Mouse (Mus musculus) liver, adult 2 months (tissue): ENCODE measurements around the gene Arhgap44. TPM values are rescaled to one million over a fixed set of nuclear protein-coding genes. Genes with fewer than 3 reads are reported as not detected.
A peak's percentile ranks its signal among the peaks of the same experiment; 100 is the strongest.

Source experiments
- DNase-seq: peaks from one replicate; pipeline ENCODE4 v3.0.0-alpha.2; 2011; ENCODE audit warnings: low read depth, low spot score; ENCODE audit errors: extremely low read depth
- H3K27ac ChIP-seq: fragments of 200-500 bp; replicated peaks from 2 replicates; pipeline ENCODE4 v1.5.1; 2012; ENCODE audit warnings: low read depth, mild to moderate bottlenecking, control low read depth, inconsistent platforms, low read length; ENCODE audit not compliant: insufficient read depth
- H3K27me3 ChIP-seq: fragments of 200-500 bp; 2 replicates; pipeline ENCODE4 v1.6.1; 2012; ENCODE audit warnings: mild to moderate bottlenecking, moderate library complexity, low read length, inconsistent platforms; ENCODE audit not compliant: control insufficient read depth, insufficient read depth
- H3K36me3 ChIP-seq: fragments of 200-500 bp; 2 replicates; pipeline ENCODE4 v1.6.1; 2012; ENCODE audit warnings: low read length, inconsistent platforms; ENCODE audit not compliant: control insufficient read depth, insufficient read depth
- H3K4me1 ChIP-seq: fragments of 200-500 bp; 2 replicates; pipeline ENCODE4 v1.6.1; 2011; ENCODE audit warnings: low read length; ENCODE audit not compliant: control insufficient read depth, insufficient read depth
- H3K4me3 ChIP-seq: fragments of 200-500 bp; 2 replicates; pipeline ENCODE4 v1.5.1; 2011; ENCODE audit warnings: low read depth, mild to moderate bottlenecking, control low read depth, low read length, moderate library complexity; ENCODE audit not compliant: insufficient read depth
- H3K79me2 ChIP-seq: fragments of 200-500 bp; 2 replicates; pipeline ENCODE4 v1.6.1; 2012; ENCODE audit warnings: inconsistent platforms, mild to moderate bottlenecking, low read length, moderate library complexity; ENCODE audit not compliant: control insufficient read depth, insufficient read depth
- H3K9ac ChIP-seq: fragments of 200-500 bp; 2 replicates; pipeline ENCODE4 v1.6.1; 2012; ENCODE audit warnings: low read depth, mild to moderate bottlenecking, control low read depth, inconsistent platforms, low read length
- CTCF ChIP-seq: fragments of 200-500 bp; IDR thresholded peaks from 2 replicates; pipeline ENCODE4 v1.5.1; 2011; ENCODE audit warnings: low read depth, low read length, control low read depth
- POLR2A ChIP-seq: fragments of 200-500 bp; IDR thresholded peaks from 2 replicates; pipeline ENCODE4 v1.6.1; 2011; ENCODE audit warnings: low read length, control low read depth; ENCODE audit not compliant: insufficient read depth; ENCODE audit errors: extremely low read depth
- WGBS: fragments of 180-500 bp; shearing (Covaris S2); methylation state at CpG from one replicate; pipeline ENCODE4 v1.1.7; 2018; 5-methylcytosine and 5-hydroxymethylcytosine counted together
- polyA plus RNA-seq: library from polyadenylated mRNA; depleted of rRNA; stranded (reverse); fragments of >200 nt; gene quantifications from 2 replicates; pipeline ENCODE4 v1.2.3, GENCODE M21; 2012
- total RNA-seq: library from RNA; depleted of rRNA; stranded (reverse); fragments of >200 nt; gene quantifications from 2 replicates; pipeline ENCODE4 v1.2.3, GENCODE M21; 2014

Arhgap44 gene
- total and polyA plus RNA-seq, 2 experiments = 0.64 to 0.65 TPM

DNA sequence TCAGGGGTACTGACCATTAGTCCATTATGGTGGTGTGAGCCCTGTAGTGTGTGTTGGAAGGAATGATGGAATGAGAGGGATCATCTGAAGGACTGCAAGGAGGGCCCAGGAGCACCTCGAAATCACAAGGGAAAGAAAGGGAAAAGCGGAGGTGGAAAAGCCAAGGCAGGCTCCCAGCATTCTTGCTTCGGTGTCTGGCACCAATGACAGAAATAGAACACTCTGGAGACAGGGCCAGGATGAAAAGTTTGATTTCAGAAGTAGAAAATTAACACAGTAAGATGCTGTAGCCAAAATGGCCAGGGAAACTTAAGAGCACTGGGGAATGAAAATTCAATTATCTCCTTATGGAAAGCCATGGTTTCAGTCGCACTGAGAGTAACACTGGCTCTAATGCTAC lies 29.1 kb downstream of the Arhgap44 start:
- H3K4me1 ChIP-seq = no peaks in the 10 kb centered on the region
- no peaks in the 10 kb centered on the region for H3K79me2 ChIP-seq
- H3K9ac ChIP-seq = no peak overlapping the region
- H3K36me3 ChIP-seq = no peaks in the 10 kb centered on the region
- 91% methylated on average over 4 of the region's 4 CpGs for WGBS
- H3K27me3 ChIP-seq = no peaks in the 10 kb centered on the region
- no peak overlapping the region for H3K27ac ChIP-seq
- TF ChIP-seq CTCF = no peak
- TF ChIP-seq POLR2A = no peak
- H3K4me3 ChIP-seq = no peak overlapping the region
- no peak for DNase-seq

DNA sequence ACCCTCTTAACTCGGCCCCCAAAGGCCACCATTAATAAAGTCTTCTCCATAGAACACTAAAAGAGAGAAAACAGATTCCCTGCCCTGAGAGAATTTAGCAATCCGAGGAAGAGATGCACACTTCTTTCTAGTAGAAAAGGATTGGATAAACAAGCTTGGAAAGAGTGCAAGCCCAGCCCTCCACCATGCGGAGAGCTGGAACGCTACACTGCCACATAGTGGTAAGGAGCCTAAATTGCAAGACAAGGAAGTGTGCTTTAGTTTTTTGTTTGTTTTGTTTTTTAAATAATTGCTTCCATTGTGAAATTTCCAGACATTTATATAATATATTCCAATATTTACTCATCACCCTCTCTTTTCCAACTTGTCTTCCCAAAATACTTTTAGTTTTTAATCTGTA lies 33.7 kb downstream of the Arhgap44 start:
- no peak for DNase-seq
- WGBS = 89% methylated on average over 4 of the region's 4 CpGs
- Histone ChIP-seq H3K9ac (no peak overlapping the region), H3K79me2 (no peaks in the 10 kb centered on the region), H3K27me3 (no peaks in the 10 kb centered on the region), H3K36me3 (no peaks in the 10 kb centered on the region), H3K27ac (no peak overlapping the region), H3K4me3 (no peak overlapping the region), H3K4me1 (no peaks in the 10 kb centered on the region)
- peak; percentile 55 for TF ChIP-seq CTCF
- TF ChIP-seq POLR2A = no peak

DNA sequence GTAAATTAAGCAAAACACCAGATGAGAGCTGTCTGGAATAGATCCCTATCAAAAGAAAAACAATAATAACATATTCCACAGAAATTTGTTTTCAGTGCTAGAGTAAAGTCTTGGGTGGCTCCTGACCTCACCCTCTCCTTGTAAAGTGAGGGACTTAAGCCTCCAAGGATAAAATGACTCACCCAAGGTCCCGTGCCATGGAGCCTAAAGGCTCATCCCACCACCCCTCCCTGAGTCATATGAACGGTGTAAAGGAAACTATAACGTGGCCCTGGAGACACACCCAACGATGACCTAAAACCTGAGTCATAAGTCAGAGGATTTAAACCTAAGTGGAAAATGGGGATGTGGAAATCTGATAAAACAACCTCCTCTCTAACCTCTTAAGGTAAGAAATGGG lies 34.1 kb downstream of the Arhgap44 start:
- Histone ChIP-seq H3K9ac (no peak overlapping the region), H3K4me1 (no peaks in the 10 kb centered on the region), H3K79me2 (no peaks in the 10 kb centered on the region), H3K36me3 (no peaks in the 10 kb centered on the region), H3K4me3 (no peak overlapping the region), H3K27ac (no peak overlapping the region), H3K27me3 (no peaks in the 10 kb centered on the region)
- WGBS = 80% methylated on average over 4 of the region's 4 CpGs
- DNase-seq = no peak
- TF ChIP-seq POLR2A = no peak
- TF ChIP-seq CTCF = no peak

DNA sequence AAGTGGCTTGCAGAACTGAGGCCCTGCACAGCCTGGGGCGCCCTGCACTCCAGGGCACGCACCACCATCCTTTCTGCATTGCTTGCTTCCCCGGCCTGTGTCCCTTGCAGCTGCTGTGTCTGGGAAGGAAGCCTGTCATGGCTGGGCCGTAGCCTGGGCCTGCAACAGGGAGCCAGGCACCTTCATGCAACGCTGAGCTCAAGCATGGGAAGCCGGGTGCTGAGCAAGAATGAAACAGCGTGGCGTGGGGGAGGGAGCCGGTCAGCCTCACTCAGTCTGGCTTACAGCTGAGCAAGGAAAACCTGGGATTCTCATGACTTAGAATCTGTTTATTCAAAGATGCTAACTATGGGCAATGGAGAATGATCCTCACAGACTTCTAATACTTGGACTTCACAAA lies 36.2 kb downstream of the Arhgap44 start:
- DNase-seq = no peak
- Histone ChIP-seq H3K4me3 (no peak overlapping the region), H3K27me3 (no peaks in the 10 kb centered on the region), H3K9ac (no peak overlapping the region), H3K79me2 (no peaks in the 10 kb centered on the region), H3K36me3 (no peaks in the 10 kb centered on the region), H3K4me1 (no peaks in the 10 kb centered on the region), H3K27ac (no peak overlapping the region)
- WGBS = 90% methylated on average over 9 of the region's 9 CpGs
- TF ChIP-seq CTCF (no peak), POLR2A (no peak)

DNA sequence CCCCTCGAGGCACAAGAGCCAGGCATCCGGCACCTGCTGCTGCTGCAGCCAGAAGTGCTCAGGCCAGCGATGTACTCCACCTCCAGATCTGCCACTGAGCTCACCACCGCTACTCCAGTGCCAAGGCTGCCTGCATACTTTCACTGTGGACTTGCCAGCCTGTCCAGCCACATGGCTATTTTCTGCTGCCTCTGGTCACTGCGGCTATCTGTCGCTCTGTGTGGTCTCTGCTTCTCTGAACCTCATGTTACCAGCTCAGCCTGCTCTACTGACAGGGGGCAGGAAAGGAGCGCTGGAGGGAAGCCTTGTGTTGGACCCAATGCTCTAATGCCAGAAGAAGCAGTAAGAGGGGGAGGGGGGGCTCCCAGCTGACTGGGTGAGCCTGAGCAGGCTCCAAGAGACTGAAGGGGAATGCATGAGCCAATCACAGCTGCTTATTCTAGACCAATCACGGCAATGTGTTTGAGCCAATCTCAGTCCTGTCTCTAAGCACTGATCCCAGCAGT lies 37.8 kb downstream of the Arhgap44 start:
- Histone ChIP-seq H3K9ac (no peak overlapping the region), H3K36me3 (no peaks in the 10 kb centered on the region), H3K27ac (no peak overlapping the region), H3K4me3 (no peak overlapping the region), H3K4me1 (no peaks in the 10 kb centered on the region), H3K27me3 (no peaks in the 10 kb centered on the region), H3K79me2 (no peaks in the 10 kb centered on the region)
- no peak for DNase-seq
- 82% methylated on average over 8 of the region's 8 CpGs for WGBS
- TF ChIP-seq POLR2A = no peak
- TF ChIP-seq CTCF = no peak

DNA sequence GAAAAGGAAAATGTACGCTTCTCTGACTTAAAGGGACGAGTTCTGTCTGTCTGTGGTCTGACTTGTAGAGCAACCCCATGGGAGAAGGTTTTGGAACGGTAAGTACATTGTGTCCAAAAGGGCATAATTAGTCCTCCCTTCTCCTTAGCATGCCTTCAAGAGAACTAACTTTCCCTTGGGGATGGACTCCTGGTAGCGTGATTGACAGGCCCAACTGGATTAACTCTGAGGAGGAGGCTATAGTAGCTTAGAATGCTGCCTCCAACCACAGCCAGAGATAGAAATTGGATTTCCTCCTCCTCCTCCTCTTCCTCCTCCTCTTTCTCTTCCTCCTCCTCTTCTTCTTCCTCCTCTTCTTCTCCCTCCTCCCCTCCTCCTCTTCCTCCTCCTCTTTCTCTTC lies 42.5 kb downstream of the Arhgap44 start:
- Histone ChIP-seq H3K9ac (no peak overlapping the region), H3K4me1 (no peaks in the 10 kb centered on the region), H3K4me3 (no peak overlapping the region), H3K27me3 (no peaks in the 10 kb centered on the region), H3K79me2 (no peaks in the 10 kb centered on the region), H3K27ac (no peak overlapping the region), H3K36me3 (no peaks in the 10 kb centered on the region)
- no peak for DNase-seq
- 93% methylated on average over 4 of the region's 4 CpGs for WGBS
- no peak for TF ChIP-seq POLR2A
- no peak for TF ChIP-seq CTCF
